Mouse (Mus musculus): Measurements from ENCODE around the gene Tppp.
"Not testable (repeated sequence)": the region's sequence is repeated elsewhere in the genome, so short reads cannot be mapped to it uniquely, and the experiment has no call there.

The Tppp gene

DNA sequence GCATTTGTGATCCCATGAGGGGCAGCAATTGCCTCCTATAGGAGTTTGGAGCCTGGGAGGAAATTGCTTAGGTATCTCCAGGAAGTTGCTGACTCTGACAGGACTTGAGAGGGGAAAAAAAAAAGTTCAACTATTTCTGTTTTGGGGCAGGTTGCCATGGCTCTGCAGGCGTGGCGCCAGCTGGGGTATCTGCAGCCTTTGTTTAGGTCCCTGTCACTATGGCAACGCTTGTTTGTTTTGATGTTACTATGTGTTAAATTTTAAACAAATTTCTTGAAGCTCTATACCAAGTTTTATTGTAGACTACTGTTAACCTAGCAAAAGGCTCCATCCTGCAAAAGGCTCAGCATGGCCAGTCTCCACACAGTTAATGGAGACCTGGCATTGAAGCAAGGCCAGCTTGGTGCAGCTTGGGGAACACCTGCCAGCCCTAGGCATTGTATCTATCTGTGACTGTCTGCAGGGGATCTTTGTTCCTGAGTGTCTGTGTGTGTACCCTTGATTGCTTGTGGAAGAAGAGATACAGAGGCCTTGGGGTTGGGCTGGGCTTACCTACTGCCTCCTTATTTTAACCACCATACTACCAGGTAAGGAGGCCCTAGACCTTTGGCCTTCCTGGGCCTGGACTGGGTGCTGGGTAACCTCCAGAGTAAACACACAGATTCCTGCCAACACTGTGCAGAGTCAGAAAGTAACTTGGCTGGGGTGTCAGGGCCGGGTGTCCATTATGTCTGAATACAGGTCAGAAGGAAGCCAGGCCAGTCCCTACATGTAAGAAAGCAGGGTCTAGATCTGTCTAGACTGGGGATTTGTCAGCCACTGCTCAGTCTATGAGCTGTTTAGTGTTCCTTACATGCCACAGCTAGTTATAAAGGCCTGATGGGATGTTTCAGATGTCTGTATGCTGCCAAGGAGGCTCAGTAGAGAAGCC lies 16.2 kb downstream of the Tppp start:
- DNase-seq (ENCODE audit: low spot score), result no peak

DNA sequence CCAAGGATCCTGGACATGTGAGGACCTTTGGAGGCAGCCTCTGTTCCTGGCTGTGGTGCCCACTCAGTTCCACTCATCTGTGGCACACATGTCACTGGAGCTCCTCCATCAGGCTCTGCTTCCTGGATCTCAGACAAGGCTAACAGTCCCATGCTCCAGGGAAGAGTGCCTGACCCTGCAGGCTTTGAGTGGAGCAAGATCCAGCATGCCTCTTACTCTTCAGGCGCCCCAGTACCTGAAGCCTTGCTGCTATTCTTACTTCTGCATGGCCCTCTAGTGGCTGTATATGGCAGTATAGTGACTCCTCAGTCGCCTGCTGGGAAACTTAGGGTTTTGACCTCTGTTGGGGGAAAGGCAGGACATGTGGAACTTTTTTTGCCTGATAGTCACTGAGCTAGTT lies 17.0 kb downstream of the Tppp start:
- DNase-seq (ENCODE audit: low spot score), result peak; percentile 69

DNA sequence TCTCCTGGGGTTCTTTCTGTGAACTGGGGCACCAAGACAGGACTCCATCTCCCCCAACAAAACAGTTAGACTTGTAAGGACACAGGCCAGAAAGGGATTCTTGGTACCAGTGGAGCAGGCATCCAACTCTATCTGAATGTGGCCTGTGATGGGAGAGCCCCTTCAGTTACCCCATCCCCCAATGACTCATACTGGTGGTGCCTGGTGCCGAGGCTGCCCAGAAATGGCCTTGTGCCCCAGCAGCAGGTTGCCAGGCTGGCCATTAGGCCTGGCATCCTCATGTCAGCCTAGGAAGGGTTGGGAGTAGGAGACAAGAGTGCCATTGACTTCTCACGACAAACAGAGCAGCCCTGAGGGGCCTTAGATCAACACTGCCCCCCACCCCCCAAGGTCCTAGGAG lies 18.9 kb downstream of the Tppp start:
- DNase-seq (ENCODE audit: low spot score), result no peak

DNA sequence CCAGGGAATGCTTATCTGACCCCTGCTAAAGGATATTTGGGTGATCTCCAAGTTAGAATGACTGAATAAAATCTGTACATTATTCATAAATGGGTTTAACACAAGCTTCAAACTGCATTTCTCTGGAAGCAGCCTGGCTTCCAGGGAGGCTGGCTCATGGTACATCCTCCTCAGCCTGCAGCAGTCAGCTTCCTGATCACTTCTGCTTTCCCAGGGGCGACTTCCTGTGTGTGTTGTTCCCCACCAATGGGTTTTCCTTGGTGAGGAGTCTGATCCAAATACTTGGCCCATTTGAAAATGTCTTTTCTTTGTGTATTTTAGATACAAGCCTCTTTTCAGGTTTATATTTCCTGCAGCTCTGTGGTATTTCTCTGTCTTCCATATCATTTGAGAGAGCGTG lies 19.8 kb downstream of the Tppp start:
- no peak for DNase-seq (ENCODE audit: low spot score)

DNA sequence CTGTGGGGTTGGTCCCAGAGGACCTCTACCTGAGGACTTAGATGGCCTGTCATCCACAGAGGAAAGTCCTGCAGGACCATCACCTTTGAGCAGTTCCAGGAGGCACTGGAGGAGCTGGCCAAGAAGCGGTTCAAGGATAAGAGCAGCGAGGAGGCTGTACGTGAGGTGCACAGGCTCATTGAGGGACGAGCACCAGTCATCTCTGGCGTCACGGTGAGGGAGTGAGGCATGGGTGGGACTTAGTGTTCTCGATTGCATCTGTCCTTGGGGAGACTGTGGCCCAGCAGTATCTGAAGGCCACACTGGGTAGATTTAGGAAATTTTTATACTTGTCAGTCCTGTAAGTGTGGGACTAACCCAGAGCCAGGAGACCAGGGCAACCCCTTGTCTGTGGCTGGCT lies 21.5 kb downstream of the Tppp start:
- DNase-seq (ENCODE audit: low spot score), result no peak

DNA sequence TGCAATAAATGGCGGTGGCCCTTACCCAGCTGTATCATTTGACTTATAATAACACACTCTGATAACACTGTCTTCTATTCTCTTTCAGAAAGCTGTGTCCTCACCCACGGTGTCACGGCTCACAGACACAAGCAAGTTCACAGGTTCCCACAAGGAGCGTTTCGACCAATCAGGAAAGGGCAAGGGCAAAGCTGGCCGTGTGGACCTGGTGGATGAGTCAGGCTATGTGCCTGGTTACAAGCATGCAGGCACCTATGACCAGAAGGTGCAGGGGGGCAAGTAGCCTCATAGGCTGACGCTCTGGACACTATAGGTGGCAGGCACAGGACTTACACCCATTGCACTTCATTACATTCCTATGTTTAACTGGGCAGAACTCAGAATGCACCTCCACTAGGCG lies 21.9 kb downstream of the Tppp start:
- no peak for DNase-seq (ENCODE audit: low spot score)

DNA sequence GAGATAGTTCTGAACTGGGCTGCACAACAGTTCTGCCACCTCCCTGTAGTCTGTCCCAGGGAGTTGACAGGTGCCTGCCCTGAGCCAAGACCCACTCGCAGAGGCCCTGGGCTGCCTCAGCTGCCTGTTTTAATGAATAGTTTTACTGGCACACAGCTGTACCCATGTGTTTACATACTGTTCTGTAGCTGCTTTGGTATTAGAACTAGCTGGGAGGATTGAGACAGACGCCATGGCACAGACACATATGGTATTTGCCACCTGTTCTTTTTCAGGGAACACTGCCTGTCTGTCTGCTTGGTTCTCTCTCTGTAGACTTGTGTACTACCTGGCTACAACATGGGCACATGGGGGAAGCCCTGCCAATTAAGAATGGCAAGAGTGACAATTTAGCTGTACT lies 25.5 kb downstream of the Tppp start:
- no peak for DNase-seq (ENCODE audit: low spot score)

DNA sequence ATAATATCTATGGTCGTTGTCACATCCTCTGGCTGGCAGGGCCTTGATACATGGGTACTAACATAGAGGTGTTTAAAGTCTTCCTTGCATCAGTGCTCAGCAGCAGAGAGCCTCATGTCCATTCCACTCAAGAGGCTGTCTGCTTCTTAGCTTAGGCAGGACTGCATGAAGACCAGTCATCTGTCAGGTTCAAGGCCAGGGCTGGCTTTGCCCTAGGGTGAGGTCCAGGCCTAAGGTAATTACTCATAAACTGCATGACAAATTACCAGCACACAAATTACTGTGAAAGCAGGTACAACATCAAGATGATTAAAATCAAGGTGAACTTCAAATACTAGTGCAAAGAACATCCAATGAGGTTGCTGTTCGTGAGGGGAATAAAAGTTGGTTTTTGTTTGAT lies 26.6 kb downstream of the Tppp start:
- no peak for DNase-seq (ENCODE audit: low spot score)

DNA sequence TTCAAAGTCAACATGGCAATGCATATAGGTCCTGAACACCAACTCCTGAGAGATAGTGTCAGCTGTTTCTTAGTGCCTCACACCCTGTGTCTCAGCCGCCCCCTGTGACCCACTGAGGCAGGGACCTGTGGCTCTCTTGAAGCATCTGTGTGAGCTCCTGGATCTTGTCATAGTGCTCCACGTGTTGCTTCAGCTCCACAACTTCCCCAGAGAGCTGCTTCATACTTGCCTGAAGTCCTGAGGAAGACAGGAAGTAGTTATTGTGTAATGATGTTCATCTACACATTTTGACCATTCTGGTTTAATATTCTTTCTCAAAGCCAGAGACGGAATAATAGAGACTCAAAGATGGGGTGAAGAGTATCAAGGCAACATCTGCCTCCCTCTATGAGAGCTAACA lies 30.7 kb downstream of the Tppp start:
- DNase-seq (ENCODE audit: low spot score), result no peak

DNA sequence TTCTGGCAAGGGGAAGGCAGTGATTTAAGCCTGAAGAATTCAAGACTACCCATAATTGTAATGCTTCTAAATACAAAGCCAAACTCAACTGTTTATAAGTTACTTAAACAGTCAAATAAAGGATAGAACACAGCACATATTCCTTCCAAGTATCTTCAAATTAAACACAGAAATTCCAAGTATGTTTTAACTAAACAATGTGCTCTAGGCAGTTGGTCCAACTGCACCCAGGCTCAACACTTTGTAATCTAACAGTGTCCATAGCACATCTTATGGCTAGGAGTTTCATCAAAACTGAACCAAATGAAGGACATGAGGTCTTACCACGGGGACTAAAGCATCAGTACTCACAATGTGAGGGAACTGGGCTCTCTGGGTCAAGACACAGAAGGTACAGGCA lies 47.0 kb downstream of the Tppp start:
- DNase-seq (ENCODE audit: low spot score), result no peak

DNA sequence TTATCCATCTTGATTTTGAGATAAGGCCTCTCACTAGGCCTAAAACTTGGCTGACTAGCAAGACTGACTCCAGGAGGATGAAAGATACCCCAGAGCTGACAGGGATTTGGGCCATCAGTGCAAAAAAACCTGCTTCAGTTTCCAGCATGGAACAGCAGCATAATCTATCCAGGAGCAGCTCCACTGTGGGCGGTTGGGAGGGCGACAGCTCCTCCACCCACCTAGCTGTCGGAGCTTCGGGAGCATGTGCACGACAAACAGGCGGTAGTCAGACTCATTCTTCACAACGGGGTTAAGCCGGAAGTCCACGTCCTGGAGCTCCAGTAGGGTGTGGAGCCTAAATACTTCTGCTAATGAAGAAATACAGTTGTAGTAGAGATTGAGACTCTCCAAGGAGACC lies 48.9 kb downstream of the Tppp start:
- DNase-seq (ENCODE audit: low spot score), result no peak

DNA sequence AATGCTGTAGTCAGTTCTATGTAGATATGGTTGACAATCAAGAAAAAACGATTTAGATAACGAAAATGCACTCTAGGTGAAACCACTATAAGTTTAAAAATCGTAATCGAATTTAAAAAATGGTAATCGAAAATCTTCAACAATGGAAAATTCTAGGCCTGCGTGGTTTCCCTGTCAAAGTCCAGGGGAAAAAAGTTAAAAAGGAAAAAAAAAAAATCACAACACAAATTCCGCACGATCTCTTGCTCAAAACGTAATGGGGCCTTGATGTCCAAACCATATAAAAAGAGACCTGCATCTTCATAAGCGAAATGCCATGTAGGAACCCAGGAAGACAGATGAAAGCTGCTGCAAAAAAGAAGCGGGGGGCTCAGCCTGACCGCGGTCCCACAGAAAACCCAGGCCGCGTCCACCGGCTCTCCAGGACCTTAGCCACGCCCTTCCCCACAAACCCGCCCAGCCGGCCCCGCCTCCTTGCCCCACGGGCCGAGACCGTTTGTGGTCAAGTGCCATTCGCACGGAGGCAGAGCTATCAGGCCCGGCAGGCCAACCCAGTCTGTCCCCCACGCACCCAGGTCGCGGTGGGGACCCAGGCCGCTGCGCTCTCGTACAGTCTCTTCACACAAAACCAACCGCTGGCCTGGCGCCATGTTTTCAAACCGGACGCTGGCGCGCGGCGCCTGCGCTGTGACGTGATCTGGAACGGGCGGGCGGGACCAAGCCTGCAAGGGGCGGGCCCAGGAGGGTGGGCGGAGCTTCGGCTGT lies 52.6 kb downstream of the Tppp start, which contains the start of gene Cep72:
TSS of gene Cep72 (minus strand) at position 687 of the 765 bp plus-strand sequence.
- DNase-seq (ENCODE audit: low spot score), result peak; percentile 94

DNA sequence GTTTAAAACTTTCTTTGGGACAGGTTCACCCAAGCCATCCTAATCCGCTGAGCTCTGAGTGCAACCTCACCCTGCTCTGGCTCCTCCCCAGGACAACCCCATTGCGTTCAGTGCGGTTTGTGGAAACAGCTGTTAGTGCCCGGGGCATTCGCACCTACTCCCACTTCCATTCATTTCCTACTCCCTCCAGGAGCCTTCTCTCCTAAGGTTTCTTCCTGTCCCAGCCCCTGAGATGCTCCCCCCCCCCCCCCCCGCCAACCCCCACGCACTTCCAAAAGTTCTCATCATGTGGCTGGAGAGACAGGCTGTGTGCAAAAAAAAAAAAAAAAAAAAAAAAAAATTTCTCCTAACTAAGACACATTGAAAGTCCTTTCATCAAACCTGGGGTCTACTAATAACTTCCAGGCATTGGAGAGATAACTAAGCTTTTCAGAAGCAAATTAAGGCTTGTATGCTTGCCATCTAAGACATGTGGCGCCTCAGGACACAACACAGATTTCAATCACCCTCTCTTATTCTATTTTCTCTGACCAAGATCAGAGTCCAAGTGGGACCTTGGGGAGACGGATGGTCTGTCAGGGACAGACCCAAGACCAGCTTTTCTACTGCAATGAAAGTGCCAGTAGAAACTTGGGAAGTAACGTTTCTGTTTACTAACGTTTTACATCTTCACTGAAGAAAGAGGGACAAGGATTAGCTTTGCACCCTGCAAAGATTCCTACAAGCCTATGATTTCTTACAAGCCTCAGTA lies 53.3 kb downstream of the Tppp start:
- DNase-seq (ENCODE audit: low spot score), result no peak

DNA sequence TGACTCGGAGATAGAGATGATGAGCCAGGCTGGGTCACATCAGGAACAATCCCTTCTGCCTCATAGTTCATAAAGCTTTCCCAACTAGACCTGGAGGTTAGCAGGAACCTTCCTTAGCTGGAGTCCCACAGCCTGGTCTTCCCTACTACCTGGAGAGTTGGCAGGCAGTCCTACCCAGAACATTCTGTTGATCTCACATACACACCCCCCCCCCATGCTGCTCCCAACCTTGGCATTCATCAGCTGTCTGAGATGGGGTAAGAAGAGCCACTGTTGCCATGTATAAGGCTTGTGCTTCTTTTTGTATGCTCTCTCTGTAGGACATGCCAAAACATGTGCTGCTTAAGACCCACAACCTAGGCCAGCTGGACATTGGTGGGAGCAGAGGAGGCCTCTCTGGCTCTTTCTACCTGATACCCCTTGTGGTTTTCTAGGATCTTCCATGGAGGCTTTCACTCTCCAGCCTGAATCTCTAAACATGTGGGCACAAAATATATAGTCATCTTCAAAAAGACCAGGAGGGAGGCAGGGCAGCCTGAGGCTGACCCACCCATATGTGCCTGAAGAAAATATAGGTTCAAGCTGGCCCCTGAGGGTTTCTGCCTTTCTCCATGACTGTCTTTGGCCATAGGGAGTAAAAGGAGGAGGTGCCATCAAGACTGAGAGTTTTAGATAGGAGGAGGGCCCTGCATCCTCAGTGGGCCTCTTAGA lies 54.3 kb downstream of the Tppp start:
- DNase-seq (ENCODE audit: low spot score), result no peak

DNA sequence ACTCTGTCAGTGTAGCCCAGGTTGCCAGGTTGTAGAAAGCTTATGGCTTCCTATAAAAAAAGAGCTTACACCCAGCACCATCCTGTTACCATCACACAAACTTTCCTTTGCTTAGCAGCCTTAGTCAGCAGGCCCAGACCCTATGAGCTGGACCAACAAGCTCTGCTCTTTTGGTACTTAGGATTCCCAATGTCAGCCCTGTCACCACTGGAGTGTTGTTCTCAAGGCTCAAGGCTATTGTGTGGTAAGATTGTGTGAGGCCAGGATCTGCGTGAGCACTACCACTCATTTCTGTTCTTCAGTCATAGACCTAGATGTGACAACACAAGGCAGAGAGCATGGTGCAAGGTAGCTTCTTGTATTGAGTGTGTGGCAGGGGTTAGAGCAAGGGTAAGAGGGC lies 57.4 kb downstream of the Tppp start:
- no peak for DNase-seq (ENCODE audit: low spot score)

DNA sequence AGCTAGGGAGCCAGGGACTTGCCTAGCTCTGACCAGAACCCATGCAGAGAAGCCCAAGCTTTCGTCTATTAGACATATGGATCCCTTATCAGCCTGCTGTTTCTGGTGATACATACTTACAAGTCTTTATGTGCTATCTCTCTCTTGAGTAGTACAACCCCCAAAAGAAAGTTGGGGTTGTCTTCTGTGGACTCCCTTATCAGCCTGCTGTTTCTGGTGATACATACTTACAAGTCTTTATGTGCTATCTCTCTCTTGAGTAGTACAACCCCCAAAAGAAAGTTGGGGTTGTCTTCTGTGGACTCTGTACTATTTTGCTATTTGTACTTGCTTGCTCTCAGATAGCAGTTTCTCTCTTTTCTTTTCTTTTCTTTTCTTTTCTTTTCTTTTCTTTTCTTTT lies 62.0 kb downstream of the Tppp start:
- DNase-seq (ENCODE audit: low spot score), result not testable (repeated sequence)

DNA sequence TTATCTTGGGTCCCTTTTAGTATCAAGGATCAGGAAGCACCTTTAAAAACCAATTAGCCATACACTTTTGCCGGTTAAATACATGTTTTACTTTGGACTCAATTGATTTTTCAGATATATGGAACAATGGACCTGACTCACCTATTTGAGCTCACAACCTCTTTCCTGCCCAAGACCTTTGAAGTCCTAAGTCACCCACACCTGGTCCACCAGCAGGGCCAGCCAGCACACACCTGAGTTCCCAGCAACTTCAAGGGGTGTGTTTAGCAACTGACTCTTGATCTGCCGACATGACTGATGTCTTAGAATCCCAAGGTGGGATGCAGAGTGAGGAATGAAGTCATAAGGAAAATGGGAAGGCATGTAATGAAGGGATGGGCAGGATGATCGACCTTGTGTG lies 62.5 kb downstream of the Tppp start:
- no peak for DNase-seq (ENCODE audit: low spot score)

DNA sequence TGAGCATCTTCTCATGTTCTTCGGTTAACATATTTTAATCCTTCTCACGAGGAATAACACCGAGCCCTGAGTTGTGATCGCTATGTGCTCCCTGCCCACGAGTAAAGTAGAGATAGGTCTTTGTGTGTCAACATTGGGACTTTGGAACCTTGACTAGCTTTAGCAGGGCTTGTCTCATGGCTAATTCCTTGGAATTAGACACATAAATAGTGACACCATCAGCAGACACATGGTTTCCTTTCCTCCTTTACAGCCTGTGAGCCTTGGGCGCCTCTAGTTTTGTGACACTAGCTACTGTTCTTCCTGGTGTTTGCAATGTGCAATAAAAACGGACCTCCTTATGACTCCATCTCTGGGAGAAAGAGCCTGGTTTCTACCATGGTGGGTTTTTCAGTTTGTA lies 64.2 kb downstream of the Tppp start:
- DNase-seq (ENCODE audit: low spot score), result no peak
